Mouse (Mus musculus): Measurements from ENCODE around the gene Hist1h3d.
"Not testable (repeated sequence)": the region's sequence is repeated elsewhere in the genome, so short reads cannot be mapped to it uniquely, and the experiment has no call there.

Gene Hist1h3d

DNA sequence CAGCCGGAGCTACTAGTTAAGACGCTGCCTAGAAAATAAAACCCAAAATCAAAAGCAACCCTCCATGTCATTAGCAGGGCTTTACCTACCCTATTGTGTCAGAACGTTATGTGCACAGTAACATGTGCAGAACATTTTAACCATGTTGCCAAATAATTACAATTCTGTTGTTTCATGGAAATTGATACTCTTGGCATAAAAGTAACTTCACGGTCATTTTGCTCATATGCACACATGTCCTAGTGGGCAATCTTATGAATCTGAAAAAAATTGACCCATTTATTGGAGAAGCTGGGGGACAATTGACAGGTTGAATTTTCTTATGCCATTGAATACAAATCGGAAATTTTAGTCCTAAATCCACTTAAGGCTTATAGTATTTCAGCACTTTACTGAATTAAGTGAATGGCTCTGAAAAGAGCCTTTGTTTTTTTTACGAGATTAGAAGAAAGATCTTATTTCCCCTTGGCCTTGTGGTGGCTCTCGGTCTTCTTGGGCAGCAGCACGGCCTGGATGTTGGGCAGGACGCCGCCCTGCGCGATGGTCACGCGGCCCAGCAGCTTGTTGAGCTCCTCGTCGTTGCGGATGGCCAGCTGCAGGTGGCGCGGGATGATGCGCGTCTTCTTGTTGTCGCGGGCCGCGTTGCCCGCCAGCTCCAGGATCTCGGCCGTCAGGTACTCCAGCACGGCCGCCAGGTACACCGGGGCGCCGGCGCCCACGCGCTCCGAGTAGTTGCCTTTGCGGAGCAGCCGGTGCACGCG lies 5.1 kb upstream of the Hist1h3d start:
- not testable (repeated sequence) for DNase-seq

- DNase-seq, result peak; percentile 51 to 60
These were observed 4.5 kb upstream of the Hist1h3d start, which contains the start of the genes Hist1h2ae and Hist1h2bg for GRCm38 (mm10) chr13:23571022-23571503. TSS of gene Hist1h2ae (minus strand) at chr13:23571220. TSS of gene Hist1h2bg (plus strand) at chr13:23571396.

- not testable (repeated sequence) for DNase-seq
These were observed 3.9 kb upstream of the Hist1h3d start for GRCm38 (mm10) chr13:23571504-23572217.

DNA sequence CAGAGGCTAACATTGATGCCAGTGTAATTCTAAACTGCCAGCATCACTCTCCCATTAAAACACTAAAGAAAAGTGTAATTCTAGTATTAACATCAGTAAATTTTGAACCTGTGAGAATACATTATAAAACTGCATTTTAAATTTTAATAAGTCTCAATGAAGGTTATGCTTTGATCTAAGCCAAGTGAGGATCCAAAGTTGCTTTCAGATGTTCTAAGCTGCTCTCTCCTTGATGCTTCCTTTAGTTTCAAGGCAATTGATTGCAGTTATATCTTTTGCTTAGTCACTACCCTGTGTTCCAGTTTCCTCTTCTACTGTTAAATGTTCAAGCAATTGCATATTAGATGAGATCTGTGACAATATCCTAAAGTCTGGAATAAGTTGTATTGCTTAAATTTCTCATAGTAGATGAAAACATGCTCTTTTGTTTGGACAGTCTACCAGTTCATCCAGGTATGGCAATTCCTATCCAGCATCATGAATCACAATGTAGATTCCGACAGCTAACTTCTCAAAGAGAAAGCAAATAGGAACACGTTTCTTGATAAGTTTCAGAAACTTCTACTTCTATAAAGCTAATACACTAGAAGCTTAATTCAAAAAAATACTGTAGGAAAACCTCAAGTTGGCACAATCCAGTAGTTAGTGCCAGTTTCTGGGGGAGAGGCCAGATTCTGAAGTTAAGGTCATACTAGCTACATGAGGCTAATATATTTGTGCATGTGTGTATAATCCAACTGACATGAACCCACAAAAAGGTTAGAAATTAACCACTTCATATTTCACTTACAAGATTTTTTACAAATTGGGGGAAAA lies 3.1 kb upstream of the Hist1h3d start:
- no peak for DNase-seq

DNA sequence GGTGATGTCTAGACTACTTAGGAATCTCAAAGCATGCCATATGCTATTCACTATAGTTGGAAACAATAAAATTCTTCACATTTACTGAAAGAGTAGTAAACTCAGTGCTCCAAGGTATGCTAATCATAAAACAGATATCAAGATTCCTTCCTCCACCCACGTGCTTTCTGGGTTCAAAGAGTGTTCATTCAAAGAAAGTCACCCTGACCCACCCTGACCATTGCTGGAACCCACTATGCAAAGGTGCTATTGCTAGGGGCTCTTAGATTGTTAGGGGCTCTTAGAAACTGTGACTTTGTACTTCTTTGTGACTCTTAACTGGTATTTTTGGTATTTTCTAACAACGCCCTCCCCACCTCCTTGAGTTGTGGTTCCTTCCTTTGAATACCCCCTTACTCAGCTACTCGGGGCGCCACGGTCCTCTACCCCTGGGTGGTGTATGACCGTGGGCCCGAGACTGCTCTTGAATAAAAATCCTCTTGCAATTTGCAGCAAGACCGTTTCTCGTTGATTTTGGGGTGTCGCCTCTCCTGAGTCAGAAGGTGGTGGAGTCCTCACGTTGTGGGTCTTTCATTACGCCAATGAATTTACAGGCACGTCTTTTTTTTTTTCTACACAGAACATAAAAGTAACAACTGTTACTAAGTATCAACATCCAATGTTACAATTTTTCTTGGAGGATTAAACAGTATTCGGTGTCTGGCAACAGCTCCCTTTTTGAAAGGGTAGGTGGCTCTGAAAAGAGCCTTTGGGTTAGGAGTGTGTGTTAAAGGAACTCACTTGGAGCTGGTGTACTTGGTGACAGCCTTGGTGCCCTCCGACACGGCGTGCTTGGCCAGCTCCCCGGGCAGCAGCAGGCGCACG lies 2.3 kb upstream of the Hist1h3d start:
- not testable (repeated sequence) for DNase-seq

DNA sequence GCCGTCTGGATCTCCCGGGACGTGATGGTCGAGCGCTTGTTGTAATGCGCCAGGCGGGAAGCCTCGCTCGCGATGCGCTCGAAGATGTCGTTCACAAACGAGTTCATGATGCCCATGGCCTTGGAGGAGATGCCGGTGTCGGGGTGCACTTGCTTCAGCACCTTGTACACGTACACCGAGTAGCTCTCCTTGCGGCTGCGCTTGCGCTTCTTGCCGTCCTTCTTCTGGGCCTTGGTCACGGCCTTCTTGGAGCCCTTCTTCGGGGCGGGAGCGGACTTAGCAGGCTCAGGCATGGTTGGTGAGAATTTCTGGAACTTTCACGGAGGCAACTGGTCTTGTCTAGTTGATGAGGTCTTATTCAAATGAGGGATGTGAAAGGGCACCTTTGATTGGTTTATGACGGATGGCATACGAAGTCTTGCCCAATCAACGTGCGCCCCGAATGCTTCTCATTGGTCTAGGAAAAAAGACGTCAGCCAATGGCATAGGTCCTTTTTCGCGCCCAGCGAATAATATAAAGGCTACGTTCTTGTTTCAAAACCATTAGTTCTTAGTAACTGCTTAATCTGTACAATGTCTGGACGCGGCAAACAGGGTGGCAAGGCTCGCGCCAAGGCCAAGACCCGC lies 1.6 kb upstream of the Hist1h3d start, which contains the start of the genes Hist1h2bf and Hist1h2ad:
TSS of gene Hist1h2bf (minus strand) at position 299 of the 627 bp plus-strand sequence.
TSS of gene Hist1h2ad (plus strand) at position 484 of the 627 bp plus-strand sequence.
- DNase-seq, result peak; percentile 86 to 89

GRCm38 (mm10) chr13:23574546-23575170 lies 905 bp upstream of the Hist1h3d start:
- not testable (repeated sequence) for DNase-seq

DNA sequence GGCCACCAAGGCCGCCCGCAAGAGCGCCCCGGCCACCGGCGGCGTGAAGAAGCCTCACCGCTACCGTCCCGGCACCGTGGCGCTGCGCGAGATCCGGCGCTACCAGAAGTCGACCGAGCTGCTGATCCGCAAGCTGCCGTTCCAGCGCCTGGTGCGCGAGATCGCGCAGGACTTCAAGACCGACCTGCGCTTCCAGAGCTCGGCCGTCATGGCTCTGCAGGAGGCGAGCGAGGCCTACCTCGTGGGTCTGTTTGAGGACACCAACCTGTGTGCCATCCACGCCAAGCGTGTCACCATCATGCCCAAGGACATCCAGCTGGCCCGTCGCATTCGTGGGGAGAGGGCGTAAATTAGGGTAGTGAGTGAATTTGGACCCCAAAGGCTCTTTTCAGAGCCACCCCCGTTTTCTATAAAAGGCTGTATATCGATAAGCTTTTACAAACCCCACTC lies 326 bp downstream of the Hist1h3d start:
- not testable (repeated sequence) for DNase-seq

DNA sequence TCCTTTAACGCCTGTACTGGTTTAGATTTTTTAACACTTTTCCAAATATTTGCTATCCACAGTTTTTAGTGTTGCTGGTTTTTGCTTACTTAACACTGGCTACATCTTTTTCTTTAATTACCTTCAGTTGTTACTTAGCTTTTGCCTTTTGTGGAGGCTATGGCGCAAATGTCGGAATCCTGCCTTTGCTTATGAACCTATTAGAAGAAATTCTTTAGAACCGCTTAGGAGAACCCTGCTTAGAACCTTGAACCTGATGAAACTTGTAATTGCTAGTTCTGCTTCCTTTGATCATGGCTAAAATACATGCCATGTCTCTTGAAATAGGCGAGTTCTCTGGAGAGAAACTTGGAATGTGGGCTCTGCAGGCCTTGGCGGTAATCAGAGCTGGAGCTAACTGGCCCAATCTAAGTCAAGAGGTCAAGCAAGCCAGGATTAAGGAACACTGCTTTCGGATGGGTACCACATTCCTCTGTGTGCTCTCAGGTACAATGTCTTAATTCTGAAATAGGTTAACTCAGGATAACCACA lies 853 bp downstream of the Hist1h3d start:
- DNase-seq, result no peak

- no peak for DNase-seq
These were observed 1.5 kb downstream of the Hist1h3d start for GRCm38 (mm10) chr13:23576906-23577639.

- no peak for DNase-seq
These were observed 2.3 kb downstream of the Hist1h3d start for GRCm38 (mm10) chr13:23577835-23578234.

- peak; percentile 98 for DNase-seq
These were observed 6.0 kb downstream of the Hist1h3d start, which contains the start of gene Hist1h4d for GRCm38 (mm10) chr13:23581408-23582218. TSS of gene Hist1h4d (plus strand) at chr13:23581598.

GRCm38 (mm10) chr13:23582219-23583056 lies 6.9 kb downstream of the Hist1h3d start:
- no peak for DNase-seq

DNA sequence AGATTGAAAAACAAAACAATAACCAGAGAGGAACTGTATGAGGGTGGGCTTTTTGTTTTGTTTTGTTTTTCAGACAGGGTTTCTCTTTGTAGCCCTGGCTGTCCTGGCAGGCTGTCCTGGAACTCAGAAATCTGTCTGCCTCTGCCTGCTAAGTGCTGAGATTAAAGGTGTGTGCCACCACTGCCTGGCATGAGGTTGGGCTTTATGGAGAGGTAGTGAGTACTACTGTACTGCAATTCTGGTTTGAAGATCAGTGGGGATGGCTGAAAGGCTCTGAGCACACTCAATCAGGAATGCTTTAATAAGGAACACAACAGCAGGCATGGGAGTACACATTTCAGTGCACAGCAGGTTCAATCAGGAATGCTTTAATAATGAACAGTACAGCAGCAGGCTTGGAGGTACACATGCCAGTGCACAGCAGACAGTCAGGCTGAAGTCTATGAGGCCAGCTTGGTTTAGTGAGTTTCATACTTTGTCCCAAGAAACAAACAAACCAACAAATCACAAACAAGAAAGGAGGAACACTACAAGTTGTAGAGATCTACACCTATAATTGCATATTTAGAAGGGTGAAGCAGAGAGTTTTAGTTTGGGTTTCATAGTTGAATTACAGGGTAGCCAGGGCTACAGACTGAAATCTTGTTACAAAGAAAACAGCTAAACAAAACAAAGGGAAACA lies 8.0 kb downstream of the Hist1h3d start:
- no peak for DNase-seq

- no peak for DNase-seq
These were observed 8.8 kb downstream of the Hist1h3d start for GRCm38 (mm10) chr13:23584331-23584730.

- DNase-seq, result peak; percentile 78 to 86
These were observed 9.5 kb downstream of the Hist1h3d start for GRCm38 (mm10) chr13:23585029-23585441.
